Mouse (Mus musculus): Measurements from ENCODE around the gene Tdp2. TPM values are rescaled to one million over a fixed set of nuclear protein-coding genes. Genes with fewer than 3 reads are reported as not detected.

The Tdp2 gene
- polyA plus RNA-seq (2012; rRNA removed; ENCODE audit: low replicate concordance) = 11.5 and 26.3 TPM in 2 replicates

DNA sequence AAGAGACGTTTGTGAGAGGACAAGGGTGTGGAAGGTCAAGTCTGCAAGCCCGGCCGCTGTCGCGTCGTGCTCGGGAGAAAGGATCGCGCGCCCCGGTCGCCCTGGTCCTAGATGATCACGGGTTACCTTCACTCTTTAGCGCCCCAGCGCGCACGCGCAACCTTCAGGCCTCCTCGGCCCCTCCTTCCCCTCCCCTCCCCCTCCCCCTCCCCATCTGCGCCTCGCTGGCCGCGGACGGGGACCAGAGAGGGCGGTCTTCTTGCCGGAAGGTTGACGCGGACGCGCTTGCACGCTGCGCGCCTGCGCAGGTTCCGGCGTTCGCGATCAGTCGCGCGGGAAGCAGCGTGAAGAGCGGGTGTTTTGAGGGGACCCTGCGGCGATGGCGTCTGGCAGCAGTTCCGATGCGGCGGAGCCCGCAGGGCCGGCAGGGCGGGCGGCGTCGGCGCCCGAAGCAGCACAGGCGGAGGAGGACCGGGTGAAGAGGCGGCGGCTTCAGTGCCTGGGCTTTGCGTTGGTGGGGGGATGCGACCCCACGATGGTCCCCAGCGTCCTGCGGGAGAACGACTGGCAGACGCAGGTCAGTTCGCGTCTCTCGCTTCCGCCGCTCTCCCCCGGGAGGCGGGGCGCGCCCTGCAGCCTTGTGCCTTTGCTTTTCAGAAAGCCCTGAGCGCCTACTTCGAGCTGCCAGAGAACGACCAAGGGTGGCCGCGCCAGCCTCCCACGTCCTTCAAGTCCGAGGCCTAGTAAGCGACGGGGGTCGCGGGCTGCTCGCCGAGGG is at the start of gene Tdp2, which contains the start of gene Acot13:
Gene Tdp2, plus strand, starts transcription at position 327 of the 778 bp plus-strand sequence.
Gene Acot13, minus strand, starts transcription at position 188 of the 778 bp plus-strand sequence.

DNA sequence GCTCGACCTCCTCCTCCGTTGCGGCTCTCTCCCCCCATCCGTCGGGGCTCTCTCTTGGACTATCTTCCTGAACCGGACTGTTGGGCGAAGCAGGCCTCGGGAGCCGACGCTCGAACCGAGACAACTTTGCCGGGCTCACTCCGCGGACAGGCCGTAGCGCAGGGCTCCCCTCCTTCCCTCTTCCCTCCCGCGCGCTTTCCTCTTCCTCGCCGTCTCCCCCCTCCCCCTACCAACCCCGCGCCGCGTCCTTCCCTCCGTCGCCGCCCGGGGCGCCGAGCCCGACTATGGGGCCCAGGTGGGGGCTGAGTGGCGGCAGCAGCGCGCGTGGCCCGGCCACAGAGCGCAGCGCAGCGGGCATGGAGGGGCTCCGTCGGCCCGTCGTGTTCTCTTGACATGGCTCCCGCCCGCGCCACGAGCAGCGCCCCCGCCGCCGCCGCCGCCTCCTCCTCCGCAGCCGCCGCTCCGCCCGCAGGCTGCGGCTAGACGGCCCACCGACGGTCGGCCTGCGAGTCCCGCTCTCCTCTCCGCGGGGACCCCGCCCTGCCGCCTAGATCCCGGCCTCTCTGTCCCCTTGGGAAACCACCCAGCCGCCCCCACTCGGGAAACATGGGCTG is 30.1 kb upstream of the Tdp2 start, which contains the start of gene BC005537:
Gene BC005537, plus strand, starts transcription at position 350 of the 614 bp plus-strand sequence.

DNA sequence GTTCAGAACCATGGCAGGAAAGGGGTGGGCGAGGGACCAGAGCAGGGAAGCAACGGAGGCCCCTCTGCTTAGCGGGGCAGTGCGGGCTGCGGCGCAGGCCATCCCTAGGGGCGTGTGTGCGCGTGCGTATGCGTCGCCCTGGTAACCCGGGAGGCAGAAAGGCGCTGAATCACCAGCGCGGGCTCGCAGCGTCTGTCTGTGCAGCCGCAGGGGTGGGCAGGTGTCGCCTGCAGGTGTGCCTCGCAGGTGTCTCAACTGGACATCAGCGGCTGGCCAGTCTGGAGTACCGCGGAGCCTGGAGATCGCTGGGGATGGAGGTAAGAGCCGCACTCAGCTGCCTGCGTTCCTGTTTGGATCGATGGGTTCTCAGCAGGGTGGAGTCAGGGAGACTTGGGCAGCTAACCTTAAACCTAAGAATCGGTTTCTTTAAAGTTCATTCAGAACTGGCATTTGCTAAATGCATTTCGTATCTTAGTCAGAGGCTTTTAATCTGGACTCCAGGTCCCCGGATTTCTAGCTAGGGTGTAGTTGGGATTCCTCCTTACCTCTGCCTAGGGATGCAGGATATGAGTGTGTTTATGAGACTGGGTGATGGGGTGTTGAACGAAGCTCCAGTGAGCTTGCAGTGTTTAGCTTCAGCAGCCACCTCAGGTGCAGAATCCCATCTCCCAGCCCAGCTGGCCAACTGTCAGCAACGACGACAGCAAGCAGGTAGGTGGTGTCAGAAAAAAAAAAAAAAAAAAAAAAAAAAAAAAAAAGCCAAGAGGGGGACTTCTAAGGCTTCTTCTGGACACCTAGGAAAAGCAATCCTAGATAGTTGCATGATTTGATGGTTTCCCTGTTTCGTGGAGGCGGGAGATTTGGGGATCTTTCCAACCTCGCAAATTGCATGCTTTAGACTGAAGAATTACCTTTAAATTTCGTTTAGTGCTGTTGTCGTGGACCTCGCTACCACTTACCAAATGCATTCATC is 13.8 kb downstream of the Tdp2 start, which contains the start of gene D130043K22Rik:
Gene D130043K22Rik, plus strand, starts transcription at position 153 of the 973 bp plus-strand sequence.

Other genes starting within 250 kb of the Tdp2 start
- gene Ripor2, start 249.5 kb upstream of the Tdp2 start, polyA plus RNA-seq (2012; rRNA removed; ENCODE audit: low replicate concordance) = 0.78 and 1.2 TPM in 2 replicates
- not detected in 2 replicates for gene Armh2, start 90.4 kb upstream of the Tdp2 start, polyA plus RNA-seq (2012; rRNA removed; ENCODE audit: low replicate concordance)
- 1.2 and 1.3 TPM in 2 replicates for gene Gmnn, start 69.8 kb upstream of the Tdp2 start, polyA plus RNA-seq (2012; rRNA removed; ENCODE audit: low replicate concordance)
- gene BC005537, start 30.0 kb upstream of the Tdp2 start, polyA plus RNA-seq (2012; rRNA removed; ENCODE audit: low replicate concordance) = 17.6 and 26.0 TPM in 2 replicates
- gene Acot13, start 139 bp upstream of the Tdp2 start, polyA plus RNA-seq (2012; rRNA removed; ENCODE audit: low replicate concordance) = 53.5 and 58.7 TPM in 2 replicates
- 1.7 and 2.6 TPM in 2 replicates for gene D130043K22Rik, start 13.5 kb downstream of the Tdp2 start, polyA plus RNA-seq (2012; rRNA removed; ENCODE audit: low replicate concordance)
- gene Aldh5a1, start 106.0 kb downstream of the Tdp2 start, polyA plus RNA-seq (2012; rRNA removed; ENCODE audit: low replicate concordance) = 9.1 and 12.2 TPM in 2 replicates
- gene Gpld1, start 111.5 kb downstream of the Tdp2 start, polyA plus RNA-seq (2012; rRNA removed; ENCODE audit: low replicate concordance) = 1.8 and 2.4 TPM in 2 replicates
- gene Mrs2, start 188.7 kb downstream of the Tdp2 start, polyA plus RNA-seq (2012; rRNA removed; ENCODE audit: low replicate concordance) = 11.3 and 12.8 TPM in 2 replicates
- not detected in 2 replicates for gene Dcdc2a, start 224.3 kb downstream of the Tdp2 start, polyA plus RNA-seq (2012; rRNA removed; ENCODE audit: low replicate concordance)

All from duodenum, adult 2 months (tissue).